Mouse (Mus musculus) B cell, adult 2 months (primary cell): ENCODE data around the gene Siae.

Experiments used
- DNase-seq, 2 experiments: peaks; one replicate each; pipeline ENCODE4 v3.0.0; 2022

Gene Siae

DNA sequence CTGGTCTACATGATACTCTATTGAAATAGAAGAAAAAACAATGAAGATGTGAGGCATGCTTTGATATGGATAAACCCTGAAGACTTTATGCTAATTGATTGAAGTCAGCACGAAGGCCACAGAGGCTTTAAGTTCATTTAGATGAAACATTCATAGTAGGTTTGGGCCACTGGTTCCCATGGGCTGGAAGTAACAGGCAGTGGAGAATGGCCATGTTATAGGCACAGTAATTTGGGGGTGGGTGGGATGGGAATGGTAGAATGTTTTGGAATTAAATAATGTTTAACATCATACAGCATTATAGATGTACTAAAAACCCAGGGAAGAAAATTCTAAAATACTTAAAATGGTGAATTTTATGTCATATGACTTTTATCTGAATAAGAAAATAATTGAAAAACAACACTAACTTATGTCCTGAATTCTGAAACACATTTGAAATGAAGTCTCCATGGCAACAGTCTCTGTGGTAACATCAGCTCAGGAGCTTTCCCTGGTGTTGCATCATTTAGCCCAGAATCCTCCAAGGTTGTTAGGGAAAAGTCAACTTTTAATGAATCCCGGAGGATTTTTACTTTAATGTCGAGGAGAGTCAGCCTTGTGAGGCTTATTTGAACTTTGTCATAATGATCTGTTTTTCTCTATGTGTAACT is 131.9 kb downstream of the Siae start:
- no peak for DNase-seq

DNA sequence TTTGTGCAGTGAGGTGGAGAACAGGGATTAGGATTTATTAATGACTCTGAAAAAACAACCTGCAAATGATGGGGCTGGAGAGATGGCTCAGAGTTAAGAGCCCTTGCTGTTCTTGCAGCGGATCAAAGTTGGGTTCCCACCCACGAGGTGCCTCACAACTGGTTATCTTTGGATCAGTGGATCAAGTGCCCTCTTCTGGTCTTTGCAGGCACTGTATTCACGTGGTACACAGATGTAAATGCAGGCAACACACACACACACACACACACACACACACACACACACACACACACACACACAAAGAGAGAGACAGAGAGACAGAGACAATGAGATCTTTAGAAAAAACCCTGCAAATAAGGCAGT is 132.4 kb downstream of the Siae start:
- no peak for DNase-seq

DNA sequence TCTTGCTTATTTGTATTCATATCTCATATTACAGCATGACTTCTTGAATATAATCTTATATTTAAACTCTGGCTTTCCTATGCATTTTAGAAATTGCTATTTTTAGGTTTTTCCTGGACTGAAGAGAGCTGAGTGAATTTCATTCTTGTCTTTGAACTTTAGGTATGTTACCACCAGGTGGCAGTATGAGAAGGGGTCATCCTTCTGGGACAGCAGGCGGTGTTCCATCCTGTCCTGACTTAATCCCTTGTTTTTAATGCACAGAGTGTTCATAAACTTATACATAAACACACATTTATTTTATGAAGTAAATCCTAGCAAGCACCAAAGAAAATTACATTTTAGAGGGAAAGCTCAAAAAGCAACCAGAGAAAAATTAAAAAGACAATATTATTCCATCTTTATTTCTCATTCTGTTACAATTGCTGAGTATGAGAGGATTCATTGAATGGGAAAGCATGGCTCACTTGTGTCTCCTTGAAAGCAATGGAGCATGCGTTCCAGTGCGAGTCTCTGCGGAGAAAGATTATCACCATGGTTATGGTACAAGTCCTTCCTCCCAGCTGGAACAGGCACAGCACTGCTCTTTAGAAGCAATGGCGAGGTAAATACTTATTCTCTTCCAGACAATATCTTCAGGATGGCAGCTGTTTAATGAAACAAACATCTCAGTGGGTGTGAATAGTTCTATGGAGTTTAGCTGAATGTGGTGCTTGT is 134.6 kb downstream of the Siae start:
- DNase-seq: no peak
